Mouse (Mus musculus): ENCODE measurements around the gene Nup93. TPM values are rescaled to one million over a fixed set of nuclear protein-coding genes. Genes with fewer than 3 reads are reported as not detected.

The Nup93 gene
- polyA plus RNA-seq, 1 experiment from 2014 or later, result 28.1 TPM

DNA sequence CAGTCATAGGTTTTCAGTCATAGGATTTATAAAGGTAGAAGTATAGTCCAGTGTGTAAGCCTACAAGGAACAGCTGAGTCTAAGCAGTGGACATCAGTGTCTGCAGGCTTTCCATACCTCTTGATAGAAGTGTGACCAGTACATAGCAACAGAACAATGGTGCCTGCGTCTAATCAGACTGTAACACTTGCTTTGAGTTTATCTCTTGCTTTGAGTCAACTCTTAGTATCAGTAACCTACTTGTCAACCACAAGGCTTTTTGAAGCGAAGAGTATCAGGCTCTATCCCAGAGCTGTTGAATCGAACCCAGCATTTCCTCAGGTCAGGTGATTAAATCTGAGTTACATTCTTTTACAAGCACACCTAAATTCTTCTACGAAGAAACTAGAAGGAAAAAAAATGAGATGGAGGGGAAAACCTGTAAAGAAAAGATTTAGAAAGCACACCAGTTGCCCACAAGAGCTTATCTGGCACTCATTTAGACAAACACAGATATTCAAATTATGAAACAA lies 25.9 kb downstream of the Nup93 start:
- H3K9me3 ChIP-seq (ENCODE audit: control insufficient read depth, low read length), result no peaks in the 10 kb centered on the region

DNA sequence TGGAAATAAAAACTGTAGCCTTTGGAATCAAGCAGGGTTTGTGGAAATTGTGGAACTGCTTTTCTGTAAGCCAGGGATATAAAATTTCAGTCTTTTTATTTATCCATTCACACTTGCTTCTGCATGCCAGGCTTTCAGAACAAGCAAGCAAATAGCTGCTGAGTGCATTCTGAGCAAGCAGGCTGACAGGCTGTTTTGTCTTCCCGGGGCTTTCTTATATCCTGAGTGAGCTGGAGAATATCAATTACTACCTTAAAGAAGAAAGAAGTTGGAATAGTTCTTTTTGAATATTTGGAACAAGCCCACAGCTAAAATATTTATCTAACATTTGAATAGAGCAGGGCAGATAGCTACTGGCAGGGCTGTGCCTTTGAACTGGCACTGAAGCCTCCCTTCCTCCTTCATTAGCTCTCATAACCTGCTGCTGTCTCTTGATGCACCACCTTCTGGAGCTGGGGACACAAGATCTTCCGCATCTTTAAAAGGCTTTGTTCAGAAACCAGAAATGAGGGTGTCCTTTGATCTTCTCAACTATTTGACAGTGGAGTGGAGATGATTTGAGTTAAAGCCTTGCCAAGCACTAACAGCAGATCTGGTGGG lies 35.6 kb downstream of the Nup93 start:
- Histone ChIP-seq H3K4me2 (replicated peaks; ENCODE audit: low read depth) (no peak overlapping the region), H3K4me3 (ENCODE audit: low read depth, low read length) (no peak overlapping the region), H3K4me1 (replicated peaks; ENCODE audit: control insufficient read depth, insufficient read depth) (no peaks in the 10 kb centered on the region), H3K9ac (ENCODE audit: low read length) (no peak overlapping the region), H3K36me3 (ENCODE audit: control insufficient read depth, insufficient read depth, low read length) (no peaks in the 10 kb centered on the region; the same call in 1 of the 2 replicates), H3K27ac (replicated peaks) (no peak overlapping the region), H3K27me3 (ENCODE audit: control insufficient read depth, insufficient read depth, low read length) (no peaks in the 10 kb centered on the region), H3K9me3 (ENCODE audit: control insufficient read depth, low read length) (no peaks in the 10 kb centered on the region)
- TF ChIP-seq CTCF (IDR thresholded peaks at IDR 0.05; ENCODE audit: low read depth) (no peak), EP300 (optimal IDR thresholded peaks at IDR 0.05) (no peak)
- WGBS, result 48% methylated on average over 2 of the region's 2 CpGs
- ATAC-seq (ENCODE audit: low FRiP score, low TSS enrichment), result no peak
- no peak for DNase-seq (ENCODE audit: low spot score)

More for the DNA sequence above, 25.9 kb downstream of the Nup93 start:
- no peak overlapping the region for H3K27ac ChIP-seq (replicated peaks)
- ATAC-seq (ENCODE audit: low FRiP score, low TSS enrichment) (no peak), DNase-seq (ENCODE audit: low spot score) (no peak)
- H3K4me3 ChIP-seq (ENCODE audit: low read depth, low read length), result no peak overlapping the region
- H3K27me3 ChIP-seq (ENCODE audit: control insufficient read depth, insufficient read depth, low read length), result no peaks in the 10 kb centered on the region
- no peak overlapping the region for H3K9ac ChIP-seq (ENCODE audit: low read length)
- WGBS, result 77% methylated on average over 4 of the region's 4 CpGs
- H3K36me3 ChIP-seq (ENCODE audit: control insufficient read depth, insufficient read depth, low read length), result no peaks in the 10 kb centered on the region
- no peaks in the 10 kb centered on the region for H3K4me1 ChIP-seq (replicated peaks; ENCODE audit: control insufficient read depth, insufficient read depth)
- no peak overlapping the region for H3K4me2 ChIP-seq (replicated peaks; ENCODE audit: low read depth)
- no peak for TF ChIP-seq EP300 (optimal IDR thresholded peaks at IDR 0.05)

DNA sequence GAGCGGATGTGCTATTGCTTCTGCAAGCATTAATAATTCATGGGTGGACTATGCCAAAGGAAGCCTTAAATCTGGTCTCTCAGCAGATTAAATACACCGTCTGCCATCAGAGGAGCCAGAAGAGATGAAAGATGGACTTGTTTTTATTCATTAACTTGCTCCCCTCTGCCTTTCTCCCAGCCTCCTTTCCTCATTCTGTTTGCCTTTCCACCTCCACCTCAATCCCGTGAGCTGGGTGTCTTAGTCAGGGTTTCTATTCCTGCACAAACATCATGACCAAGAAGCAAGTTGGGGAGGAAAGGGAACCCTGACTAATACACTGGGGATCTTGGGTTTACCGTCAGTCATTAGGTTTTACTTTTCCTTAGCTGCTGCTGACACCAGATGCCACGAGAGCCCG lies 44.5 kb downstream of the Nup93 start:
- no peak for DNase-seq (ENCODE audit: low spot score)
- no peaks in the 10 kb centered on the region for H3K9me3 ChIP-seq (ENCODE audit: control insufficient read depth, low read length)
- WGBS, result 71% methylated on average over 6 of the region's 6 CpGs
- no peak overlapping the region for H3K27ac ChIP-seq (replicated peaks)
- TF ChIP-seq EP300 (optimal IDR thresholded peaks at IDR 0.05), result no peak
- no peaks in the 10 kb centered on the region for H3K36me3 ChIP-seq (ENCODE audit: control insufficient read depth, insufficient read depth, low read length)
- H3K27me3 ChIP-seq (ENCODE audit: control insufficient read depth, insufficient read depth, low read length), result no peaks in the 10 kb centered on the region
- no peak for ATAC-seq (ENCODE audit: low FRiP score, low TSS enrichment)
- no peak overlapping the region for H3K4me3 ChIP-seq (ENCODE audit: low read depth, low read length)
- H3K9ac ChIP-seq (ENCODE audit: low read length), result no peak overlapping the region
- H3K4me2 ChIP-seq (replicated peaks; ENCODE audit: low read depth), result no peak overlapping the region
- no peaks in the 10 kb centered on the region for H3K4me1 ChIP-seq (replicated peaks; ENCODE audit: control insufficient read depth, insufficient read depth)

DNA sequence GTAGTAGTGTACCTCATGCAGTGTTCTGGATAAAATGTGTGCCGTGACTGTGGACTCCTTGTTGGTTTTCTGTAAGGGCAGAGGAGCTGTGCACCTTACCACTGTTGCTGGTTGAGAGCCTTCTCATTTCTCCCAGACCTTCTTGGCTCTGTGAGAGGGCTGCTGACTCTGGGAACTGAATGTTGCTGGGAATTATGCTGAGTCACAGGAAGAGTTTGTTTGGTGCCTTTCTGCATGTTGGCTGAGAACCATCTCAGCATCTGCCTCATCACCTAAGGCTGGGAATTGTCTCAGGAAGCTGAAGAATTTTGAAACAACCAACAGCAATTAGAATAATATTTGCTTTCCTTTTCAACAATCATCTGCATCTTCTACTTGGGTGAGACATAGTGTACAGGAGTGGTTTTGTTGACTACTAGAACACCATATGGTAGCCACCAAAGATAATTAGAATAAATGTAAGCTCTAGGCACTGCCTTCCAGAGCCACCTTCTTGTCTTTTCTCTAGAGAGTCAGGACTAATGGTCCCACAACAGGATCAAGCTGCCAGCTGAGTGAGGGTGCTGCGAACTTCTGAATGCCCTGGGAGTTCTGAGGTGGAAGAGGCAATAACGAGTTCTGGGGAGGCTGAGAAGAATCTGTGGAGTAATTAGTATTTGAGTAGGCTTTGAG lies 48.4 kb downstream of the Nup93 start:
- H3K4me2 ChIP-seq (replicated peaks; ENCODE audit: low read depth), result no peak overlapping the region
- H3K4me3 ChIP-seq (ENCODE audit: low read depth, low read length), result no peak overlapping the region
- ATAC-seq (ENCODE audit: low FRiP score, low TSS enrichment), result no peak
- H3K9ac ChIP-seq (ENCODE audit: low read length), result no peak overlapping the region
- no peak for DNase-seq (ENCODE audit: low spot score)
- H3K27ac ChIP-seq (replicated peaks), result no peak overlapping the region
- H3K9me3 ChIP-seq (ENCODE audit: control insufficient read depth, low read length), result no peaks in the 10 kb centered on the region
- 74% methylated on average over 3 of the region's 3 CpGs for WGBS
- H3K36me3 ChIP-seq (ENCODE audit: control insufficient read depth, insufficient read depth, low read length), result no peaks in the 10 kb centered on the region
- TF ChIP-seq CTCF (IDR thresholded peaks at IDR 0.05; ENCODE audit: low read depth), result no peak
- TF ChIP-seq EP300 (optimal IDR thresholded peaks at IDR 0.05), result no peak
- no peaks in the 10 kb centered on the region for H3K27me3 ChIP-seq (ENCODE audit: control insufficient read depth, insufficient read depth, low read length)
- H3K4me1 ChIP-seq (replicated peaks; ENCODE audit: control insufficient read depth, insufficient read depth), result no peaks in the 10 kb centered on the region

DNA sequence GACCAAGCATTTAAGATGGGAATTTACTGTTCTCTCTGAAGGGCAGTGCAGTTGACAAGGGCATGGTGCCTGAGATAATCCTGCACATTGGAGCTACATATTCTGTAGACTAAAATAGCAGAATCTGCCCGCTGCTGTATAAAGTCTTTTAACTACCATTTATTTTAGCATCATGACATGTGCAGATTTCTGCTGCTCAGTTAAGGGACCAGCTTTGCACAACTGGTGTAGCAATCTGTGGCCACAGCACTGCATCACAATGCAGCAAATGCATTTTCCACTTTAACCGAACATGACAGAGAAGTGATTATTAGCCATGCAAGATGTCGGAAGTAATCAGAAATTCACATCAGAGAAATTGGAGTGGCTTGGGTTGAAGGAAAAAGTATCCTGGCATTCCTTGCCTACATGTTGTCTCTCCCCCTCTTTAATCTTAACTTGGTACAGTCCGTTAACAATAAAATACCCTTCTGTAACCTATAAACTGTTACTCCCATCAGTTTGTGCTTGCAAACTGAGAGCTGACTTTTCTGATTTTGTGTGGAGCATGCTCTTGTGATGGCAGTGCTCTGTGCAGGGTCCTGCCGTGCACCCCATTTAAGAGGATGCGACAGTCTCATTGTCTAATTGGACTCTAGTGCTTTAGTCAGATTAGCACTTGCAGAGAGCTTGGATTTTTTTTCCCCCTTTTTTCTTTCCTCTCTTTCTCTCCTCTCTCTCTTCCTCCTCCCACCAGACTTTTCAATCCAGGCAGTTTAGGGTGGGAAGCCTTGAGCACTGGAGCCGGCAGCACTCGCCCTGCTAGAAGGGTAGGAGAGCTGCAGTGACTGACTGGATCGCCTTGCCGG lies 52.2 kb downstream of the Nup93 start:
- DNase-seq (ENCODE audit: low spot score), result no peak
- Histone ChIP-seq H3K27me3 (ENCODE audit: control insufficient read depth, insufficient read depth, low read length) (no peaks in the 10 kb centered on the region), H3K4me1 (replicated peaks; ENCODE audit: control insufficient read depth, insufficient read depth) (no peaks in the 10 kb centered on the region), H3K4me2 (replicated peaks; ENCODE audit: low read depth) (peak overlapping the region; percentile 27), H3K9me3 (ENCODE audit: control insufficient read depth, low read length) (no peaks in the 10 kb centered on the region), H3K9ac (ENCODE audit: low read length) (no peak overlapping the region), H3K36me3 (ENCODE audit: control insufficient read depth, insufficient read depth, low read length) (no peaks in the 10 kb centered on the region), H3K27ac (replicated peaks) (no peak overlapping the region), H3K4me3 (ENCODE audit: low read depth, low read length) (0 out of 2 replicates have a peak overlapping the region, but pooled peaks have one; percentile 1)
- TF ChIP-seq EP300 (optimal IDR thresholded peaks at IDR 0.05), result no peak
- TF ChIP-seq CTCF (IDR thresholded peaks at IDR 0.05; ENCODE audit: low read depth), result no peak
- ATAC-seq (ENCODE audit: low FRiP score, low TSS enrichment), result no peak
- 55% methylated on average over 10 of the region's 10 CpGs for WGBS

Data from stomach, postnatal 0 days (tissue).